Mouse (Mus musculus) MEL (cell line): Measurements from ENCODE around the gene Ube2m.

Experiments
- CTCF ChIP-seq, 3 experiments: IDR thresholded peaks in 2 of 3; conservative IDR thresholded peaks in 1 of 3; 2 replicates each; pipeline ENCODE4 v1.5.1; 2011 to 2012; ENCODE audit warnings: low read length in 3 of 3, low read depth in 2 of 3, mild to moderate bottlenecking in 2 of 3, improper control_type of control experiment in 1 of 3, inconsistent platforms in 1 of 3, mixed read lengths in 1 of 3, moderate library complexity in 1 of 3; ENCODE audit not compliant: control insufficient read depth in 1 of 3, insufficient read depth in 1 of 3, poor library complexity in 1 of 3, severe bottlenecking in 1 of 3
- EP300 ChIP-seq, 2 experiments: IDR thresholded peaks; 2 replicates each; pipeline ENCODE4 v1.6.1; 2011; ENCODE audit warnings: improper control_type of control experiment in 2 of 2, low read length in 2 of 2, low read depth in 1 of 2, mild to moderate bottlenecking in 1 of 2
- GABPA ChIP-seq: IDR thresholded peaks from 2 replicates; pipeline ENCODE4 v1.6.1; 2012; ENCODE audit warnings: low read depth, mild to moderate bottlenecking, inconsistent platforms, low read length, improper control_type of control experiment, moderate library complexity
- MAFK ChIP-seq: IDR thresholded peaks from 2 replicates; pipeline ENCODE4 v1.6.1; 2011; ENCODE audit warnings: low read depth, mild to moderate bottlenecking, low read length, improper control_type of control experiment, borderline replicate concordance
- MAX ChIP-seq: IDR thresholded peaks from 2 replicates; pipeline ENCODE4 v1.6.1; 2011; ENCODE audit warnings: low read length, improper control_type of control experiment
- MXI1 ChIP-seq: IDR thresholded peaks from 2 replicates; pipeline ENCODE4 v1.6.1; 2011; ENCODE audit warnings: mild to moderate bottlenecking, low read depth, low read length, improper control_type of control experiment
- POLR2A ChIP-seq, 2 experiments: IDR thresholded peaks; 2 replicates each; pipeline ENCODE4 v1.6.1; 2011 to 2012; ENCODE audit warnings: low read length in 2 of 2, mild to moderate bottlenecking in 2 of 2, control low read depth in 1 of 2, improper control_type of control experiment in 1 of 2, low read depth in 1 of 2, moderate library complexity in 1 of 2; ENCODE audit not compliant: control insufficient read depth in 1 of 2, insufficient read depth in 1 of 2, poor library complexity in 1 of 2
- POLR2AphosphoS2 ChIP-seq: IDR thresholded peaks from 2 replicates; pipeline ENCODE4 v1.6.1; 2011; ENCODE audit warnings: low read length, improper control_type of control experiment
- USF1 ChIP-seq: IDR thresholded peaks from 2 replicates; pipeline ENCODE4 v1.6.1; 2014; ENCODE audit warnings: low read depth, mild to moderate bottlenecking, inconsistent platforms, low read length, improper control_type of control experiment, moderate library complexity
- ZC3H11A ChIP-seq: IDR thresholded peaks from 2 replicates; pipeline ENCODE4 v1.6.1; 2012; ENCODE audit warnings: low read depth, mild to moderate bottlenecking, inconsistent platforms, low read length, improper control_type of control experiment

DNA sequence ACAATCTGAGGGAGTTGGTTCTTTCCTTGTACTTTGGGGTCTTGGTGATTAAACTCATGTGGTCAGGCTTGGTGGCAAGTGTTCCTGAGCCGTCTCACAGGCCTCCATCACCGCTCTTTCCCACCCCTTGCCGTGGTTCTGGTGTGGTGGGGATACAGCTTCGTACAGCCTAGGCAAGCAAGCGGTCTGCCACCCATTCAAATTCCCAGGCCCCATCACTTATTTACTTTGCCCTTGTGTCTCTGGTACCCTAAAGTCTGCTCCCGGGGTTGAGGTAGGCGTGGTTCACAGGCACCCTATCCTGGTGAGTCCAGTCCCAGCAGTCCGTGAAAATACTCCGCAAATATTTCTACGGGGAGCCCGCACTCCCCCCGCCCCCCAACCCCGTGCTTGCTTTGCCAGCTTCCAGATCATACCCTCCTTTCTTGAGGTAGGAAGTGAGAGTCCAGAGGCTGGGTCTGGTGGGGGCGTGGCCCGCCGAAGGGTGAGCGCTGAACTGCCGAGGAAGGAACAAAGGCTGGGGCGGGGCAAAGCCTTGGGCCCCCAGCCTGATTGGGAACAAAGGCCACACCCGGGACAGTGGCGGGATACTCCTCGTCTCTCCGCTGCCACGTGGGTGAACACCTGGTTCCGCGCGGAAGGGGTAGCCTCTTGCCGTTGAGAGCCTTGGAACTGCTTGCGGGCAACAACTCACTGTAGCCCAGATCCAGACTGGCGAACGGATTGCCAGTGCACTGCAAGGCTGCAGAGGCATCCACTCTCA lies 15.1 kb downstream of the Ube2m start:
- no peak for TF ChIP-seq CTCF (IDR thresholded peaks at IDR 0.05 in 2 of 3, conservative IDR thresholded peaks at IDR 0.05 in 1 of 3; ENCODE audit: control insufficient read depth in 1 of 3, insufficient read depth in 1 of 3, low read depth in 2 of 3, low read length in 3 of 3, poor library complexity in 1 of 3, severe bottlenecking in 1 of 3)
- peak; percentile 73 for TF ChIP-seq USF1
- TF ChIP-seq POLR2A (IDR thresholded peaks at IDR 0.05; ENCODE audit: control insufficient read depth in 1 of 2, insufficient read depth in 1 of 2, low read depth in 1 of 2, low read length in 2 of 2, poor library complexity in 1 of 2), result peak in 1 of 2 experiments; percentile 45; a peak in 2 of 4 replicates
- no peak for TF ChIP-seq POLR2AphosphoS2
- no peak for TF ChIP-seq ZC3H11A
- TF ChIP-seq GABPA, result no peak
- no peak for TF ChIP-seq MAFK
- TF ChIP-seq MAX, result peak; percentile 98
- peak in 1 of 2 experiments; percentile 19; a peak in 1 of 4 replicates for TF ChIP-seq EP300 (IDR thresholded peaks at IDR 0.05; ENCODE audit: low read depth in 1 of 2, low read length in 2 of 2)
- TF ChIP-seq MXI1, result peak; percentile 94
